Mouse (Mus musculus) v-Abl transformed pro-B cells (cell line): ENCODE results near the gene Tti1.

Experiments used
- in situ Hi-C, 2 experiments: fragments of 400-800 bp; cut with MboI; formaldehyde crosslinking; loops; one replicate each; pipeline ENCODE4 v1.15.1; 2025; ENCODE audit not compliant: unreplicated experiment in 2 of 2

The Tti1 gene

GRCm38 (mm10) chr2:157983276-157983675 lies 45.0 kb downstream of the Tti1 start:
- in situ Hi-C loops = loop anchor here in 1 of 2 experiments (10.0 kb wide), 1 partner anchor 378 kb away; no protein-coding TSS in a partner anchor

GRCm38 (mm10) chr2:157982727-157983126 lies 45.5 kb downstream of the Tti1 start:
- in situ Hi-C loops = loop anchor here in 1 of 2 experiments (10.0 kb wide), 1 partner anchor 378 kb away; no protein-coding TSS in a partner anchor

DNA sequence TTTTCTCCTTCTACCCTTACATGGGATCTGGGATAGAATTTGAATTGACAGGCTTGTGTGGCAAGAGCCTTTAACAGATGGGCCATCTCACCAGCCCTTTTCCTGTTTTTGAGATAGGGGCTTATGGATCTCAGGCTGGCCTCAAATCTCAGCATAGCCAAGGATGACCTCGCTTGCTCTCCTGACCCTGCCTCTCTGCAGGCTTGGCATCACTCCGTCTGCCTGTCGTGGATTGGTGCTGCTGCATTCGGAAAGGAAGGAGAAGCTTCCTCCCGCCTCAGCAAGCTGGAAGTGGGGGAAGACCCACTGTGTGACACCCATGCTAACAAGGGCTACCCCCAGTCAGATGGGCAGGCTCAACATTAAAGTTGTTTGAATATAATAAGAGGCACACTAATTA lies 49.0 kb downstream of the Tti1 start:
- in situ Hi-C loops = no loop called here

GRCm38 (mm10) chr2:157975595-157975994 lies 52.6 kb downstream of the Tti1 start:
- in situ Hi-C loops = no loop called here

DNA sequence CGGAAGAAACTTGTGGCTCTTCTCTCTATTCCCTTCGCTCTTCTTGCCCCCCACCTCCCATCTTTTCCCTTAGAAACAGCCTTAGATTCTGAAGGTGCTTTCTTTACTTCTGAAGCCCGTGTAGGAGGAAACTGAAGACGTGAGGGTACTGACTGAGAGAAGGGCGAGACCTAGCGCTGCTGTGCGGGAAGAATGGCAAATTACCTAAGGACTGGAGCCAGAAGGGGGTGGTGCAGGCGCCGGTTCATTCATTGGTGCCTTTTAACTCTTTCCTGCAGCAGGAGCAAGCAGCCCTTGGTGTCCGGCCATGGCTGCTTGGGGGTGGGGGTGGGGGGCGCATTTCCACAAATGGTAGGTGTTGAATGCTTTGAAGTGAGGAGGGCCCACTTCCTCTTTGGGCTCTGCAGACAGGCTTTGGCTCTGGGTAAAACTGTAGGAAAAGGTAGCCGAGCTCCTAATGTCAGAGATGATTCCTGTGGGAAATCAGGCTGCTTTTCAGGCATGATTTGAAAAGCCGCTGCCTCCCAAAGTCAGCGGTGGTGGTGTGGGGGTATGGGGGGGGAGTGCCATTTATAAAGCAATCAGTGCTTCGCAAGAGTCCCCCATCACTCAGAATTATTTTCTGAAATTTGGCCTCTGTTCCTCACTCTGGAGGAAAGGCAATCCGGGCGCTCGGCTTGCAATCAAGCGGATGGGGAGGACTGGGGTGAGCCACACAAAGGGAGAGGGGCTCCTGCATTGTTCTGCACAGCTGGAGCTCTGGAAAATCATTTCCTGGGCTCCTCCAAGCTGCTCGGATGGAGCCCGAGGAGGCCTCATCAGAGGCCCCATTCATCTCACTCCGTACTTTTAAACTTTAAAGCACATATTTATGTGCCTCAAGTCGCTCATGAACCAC lies 53.4 kb downstream of the Tti1 start:
- in situ Hi-C loops = no loop called here

GRCm38 (mm10) chr2:157970669-157971068 lies 57.6 kb downstream of the Tti1 start:
- in situ Hi-C loops = no loop called here

GRCm38 (mm10) chr2:157970124-157970523 lies 58.1 kb downstream of the Tti1 start:
- in situ Hi-C loops = no loop called here

DNA sequence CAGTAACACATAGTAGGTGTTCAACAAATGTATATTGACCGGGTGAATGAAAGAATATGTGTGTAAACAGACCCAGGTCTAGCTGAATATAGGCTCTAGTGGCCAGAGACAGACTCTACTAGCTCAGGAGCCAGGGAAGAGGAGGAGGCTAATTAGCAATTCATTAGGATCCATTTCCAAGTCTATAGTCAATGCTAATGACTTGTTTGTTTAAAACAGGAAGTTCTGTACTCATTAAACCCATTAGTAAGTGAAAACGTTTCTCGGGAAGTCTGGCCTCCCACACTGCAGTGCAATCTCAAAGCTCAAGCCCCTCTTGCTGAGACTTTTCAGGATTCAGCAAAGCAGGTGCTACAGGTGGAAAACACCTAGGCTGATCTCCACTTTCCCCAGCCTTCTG lies 60.4 kb downstream of the Tti1 start:
- in situ Hi-C loops = no loop called here

DNA sequence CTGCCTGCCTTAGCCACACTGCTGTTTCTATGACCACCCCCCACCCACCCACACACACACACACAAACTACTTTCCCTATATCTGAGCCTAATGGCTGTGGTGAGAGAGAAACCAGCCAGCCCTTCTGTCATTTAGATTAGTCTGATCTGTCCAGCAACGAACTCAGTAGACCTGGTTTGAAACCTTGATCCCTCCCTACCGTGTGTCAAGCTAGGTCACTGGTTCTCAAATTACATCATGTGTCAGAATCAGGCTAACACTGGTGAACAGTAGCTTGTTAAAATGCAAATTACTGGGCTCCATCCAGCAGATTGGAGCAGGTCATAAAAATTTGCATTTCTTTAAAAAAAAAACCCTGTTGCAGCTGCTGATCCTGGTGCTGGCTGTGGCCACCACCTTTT lies 70.5 kb downstream of the Tti1 start:
- in situ Hi-C loops = no loop called here

DNA sequence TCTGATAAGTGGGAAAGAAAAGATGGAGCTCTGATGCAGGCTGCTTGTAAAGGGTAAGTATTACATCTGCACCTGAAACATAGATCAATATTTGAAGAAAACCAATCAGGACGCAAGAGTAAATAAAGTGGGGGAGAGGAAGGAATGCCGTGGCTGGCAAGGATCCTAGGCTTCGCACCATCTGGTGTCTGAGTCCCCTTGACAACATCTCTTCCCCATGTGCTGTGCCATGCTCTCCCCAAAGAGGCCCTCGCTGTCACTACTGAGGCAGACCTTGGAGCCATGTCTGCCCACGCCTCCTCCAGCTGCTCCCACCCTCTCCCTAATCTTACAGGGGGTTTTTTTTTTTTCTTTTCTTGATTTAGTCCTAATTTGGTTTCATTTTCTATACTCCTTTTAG lies 74.3 kb downstream of the Tti1 start:
- in situ Hi-C loops = no loop called here

GRCm38 (mm10) chr2:157944156-157944893 lies 83.9 kb downstream of the Tti1 start:
- in situ Hi-C loops = no loop called here

DNA sequence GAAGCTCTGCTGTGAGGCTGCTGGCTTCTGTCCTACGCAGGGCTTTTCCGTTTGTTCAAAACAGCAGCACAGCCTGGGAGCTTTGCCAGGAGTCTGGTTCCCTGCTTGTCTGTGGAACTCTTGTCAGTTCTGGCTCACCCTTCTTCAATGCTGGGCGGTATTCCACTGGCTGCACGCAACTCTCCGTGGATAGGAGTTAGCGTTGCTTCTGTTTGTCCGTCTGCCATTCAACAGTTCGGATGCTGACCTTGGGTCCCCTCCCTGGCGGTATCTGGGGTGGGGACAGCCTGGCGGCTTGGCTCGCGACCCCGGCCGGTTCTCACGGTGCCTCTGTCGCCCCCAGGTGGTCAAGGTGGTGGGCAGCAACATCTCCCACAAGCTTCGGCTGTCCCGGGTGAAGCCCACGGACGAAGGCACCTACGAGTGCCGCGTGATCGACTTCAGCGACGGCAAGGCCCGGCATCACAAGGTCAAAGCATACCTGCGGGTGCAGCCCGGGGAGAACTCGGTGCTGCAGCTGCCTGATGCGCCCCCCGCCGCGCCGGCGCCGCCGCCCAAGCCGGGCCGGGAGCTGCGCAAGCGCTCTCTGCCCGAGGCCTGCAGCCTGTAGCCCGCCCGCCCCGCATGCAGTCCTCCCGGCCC lies 84.6 kb downstream of the Tti1 start:
- in situ Hi-C loops = no loop called here

- in situ Hi-C loops = no loop called here
Measured at GRCm38 (mm10) chr2:157940586-157941185, 87.5 kb downstream of the Tti1 start.

GRCm38 (mm10) chr2:157936676-157937075 lies 91.6 kb downstream of the Tti1 start:
- in situ Hi-C loops = no loop called here

GRCm38 (mm10) chr2:157935444-157936171 lies 92.6 kb downstream of the Tti1 start:
- in situ Hi-C loops = no loop called here

GRCm38 (mm10) chr2:157932655-157933054 lies 95.6 kb downstream of the Tti1 start:
- in situ Hi-C loops = no loop called here
